Mouse (Mus musculus) urinary bladder, adult 2 months (tissue): ENCODE measurements at regions not wholly inside any gene's neighbourhood (a gene's known extent, or its start where the extent isn't known, plus 50 kb on each side); places are given as distances from the start of the nearest gene placed in this dataset.

Experiments
- DNase-seq: peaks from one replicate; pipeline ENCODE4 v3.0.0; 2022; ENCODE audit warnings: low spot score

- no peak for DNase-seq
These were observed 54.4 kb downstream of the Irf2bpl start for GRCm38 (mm10) chr12:86830247-86830585.

- DNase-seq = no peak
These were observed 54.9 kb downstream of the Irf2bpl start for GRCm38 (mm10) chr12:86829581-86830246.

GRCm38 (mm10) chr12:86827241-86827606 lies 57.4 kb downstream of the Irf2bpl start:
- no peak for DNase-seq

- DNase-seq = no peak
These were observed 58.0 kb downstream of the Irf2bpl start for GRCm38 (mm10) chr12:86826420-86827240.

- no peak for DNase-seq
These were observed 58.8 kb downstream of the Irf2bpl start for GRCm38 (mm10) chr12:86825584-86826419.

GRCm38 (mm10) chr12:86824860-86825583 lies 59.6 kb downstream of the Irf2bpl start:
- DNase-seq = peak; percentile 75

- DNase-seq = peak; percentile 62
These were observed 60.6 kb downstream of the Irf2bpl start for GRCm38 (mm10) chr12:86823855-86824589.

- no peak for DNase-seq
These were observed 61.1 kb downstream of the Irf2bpl start for GRCm38 (mm10) chr12:86823488-86823854.

GRCm38 (mm10) chr12:86821183-86821582 lies 63.4 kb downstream of the Irf2bpl start:
- no peak for DNase-seq

GRCm38 (mm10) chr12:86819568-86819967 lies 65.0 kb downstream of the Irf2bpl start:
- no peak for DNase-seq

- DNase-seq = no peak
These were observed 65.4 kb downstream of the Irf2bpl start for GRCm38 (mm10) chr12:86819163-86819562.

- DNase-seq = no peak
These were observed 66.4 kb downstream of the Irf2bpl start for GRCm38 (mm10) chr12:86818201-86818600.

- DNase-seq = no peak
These were observed 67.6 kb downstream of the Irf2bpl start for GRCm38 (mm10) chr12:86816702-86817610.

- no peak for DNase-seq
These were observed 68.4 kb downstream of the Irf2bpl start for GRCm38 (mm10) chr12:86816171-86816701.

GRCm38 (mm10) chr12:86814740-86815139 lies 69.9 kb downstream of the Irf2bpl start:
- DNase-seq = no peak
